In genomic region chr4:100095685-100096595, GRCm38 (mm10) we compare ENCODE assay signal across 8 mouse cellular contexts. TPM values are rescaled to one million over a fixed set of nuclear protein-coding genes. Genes with fewer than 3 reads are reported as not detected.
A peak's percentile ranks its signal among the peaks of the same experiment; 100 is the strongest.
DNase-seq lines count a peak whose midpoint lies in the region; ATAC-seq lines count a peak whose summit lies in the region.

Gene Ror1 (plus strand): TSS chr4:100095791.

- H3K27me3 ChIP-seq in forebrain, embryonic 12.5 days: peaks cover 23% of the 10 kb centered on the region
- no peaks in the 10 kb centered on the region for H3K27me3 ChIP-seq in heart, embryonic 16.5 days (ENCODE audit: control insufficient read depth, insufficient read depth, low read length)
- peaks cover 29% of the 10 kb centered on the region for H3K27me3 ChIP-seq in liver, embryonic 11.5 days (replicated peaks; ENCODE audit: control insufficient read depth, insufficient read depth, low read length)
- H3K27me3 ChIP-seq in stomach, embryonic 15.5 days (replicated peaks): no peaks in the 10 kb centered on the region

- peaks cover 20% of the 10 kb centered on the region for H3K4me1 ChIP-seq in forebrain, embryonic 12.5 days
- H3K4me1 ChIP-seq in heart, embryonic 16.5 days (ENCODE audit: control insufficient read depth, insufficient read depth, low read length): peaks cover 10% of the 10 kb centered on the region
- H3K4me1 ChIP-seq in liver, embryonic 11.5 days (replicated peaks; ENCODE audit: control insufficient read depth, insufficient read depth, low read length): no peaks in the 10 kb centered on the region; the same call in 1 of the 2 replicates
- H3K4me1 ChIP-seq in stomach, embryonic 15.5 days: 0 out of 2 replicates have a peak, but pooled peaks cover 6% of the 10 kb centered on the region

- under 1% methylated on average over 72 of the region's 76 CpGs for WGBS in forebrain, embryonic 12.5 days
- WGBS in heart, embryonic 16.5 days: under 1% methylated on average over 76 of the region's 76 CpGs
- under 1% methylated on average over 69 of the region's 76 CpGs for WGBS in liver, embryonic 11.5 days
- WGBS in stomach, embryonic 15.5 days: under 1% methylated on average over 69 of the region's 76 CpGs

- ATAC-seq in forebrain, embryonic 12.5 days (ENCODE audit: low FRiP score): peak; percentile 93
- ATAC-seq in heart, embryonic 16.5 days (replicated peaks; ENCODE audit: extremely low read depth, insufficient read depth, low FRiP score): peak; percentile 88
- ATAC-seq in liver, embryonic 11.5 days (replicated peaks; ENCODE audit: low FRiP score): peak; percentile 83
- peak; percentile 87 for ATAC-seq in stomach, embryonic 15.5 days (ENCODE audit: insufficient read depth, low FRiP score, low read depth)

- peak within 1 kb of the TSS; percentile 69 for H3K9ac ChIP-seq in forebrain, embryonic 12.5 days
- H3K9ac ChIP-seq in heart, embryonic 16.5 days (ENCODE audit: low read length): peak within 1 kb of the TSS; percentile 94
- peak within 1 kb of the TSS; percentile 51 for H3K9ac ChIP-seq in liver, embryonic 11.5 days (ENCODE audit: low read depth, low read length)
- H3K9ac ChIP-seq in stomach, embryonic 15.5 days: peak within 1 kb of the TSS; percentile 72

- H3K36me3 ChIP-seq in forebrain, embryonic 12.5 days (replicated peaks): no peaks in the 10 kb centered on the region
- H3K36me3 ChIP-seq in heart, embryonic 16.5 days (ENCODE audit: control insufficient read depth, insufficient read depth): no peaks in the 10 kb centered on the region
- no peaks in the 10 kb centered on the region for H3K36me3 ChIP-seq in liver, embryonic 11.5 days (ENCODE audit: control insufficient read depth, insufficient read depth, low read length)
- no peaks in the 10 kb centered on the region for H3K36me3 ChIP-seq in stomach, embryonic 15.5 days

- peak within 1 kb of the TSS; percentile 65 for H3K27ac ChIP-seq in forebrain, embryonic 12.5 days
- H3K27ac ChIP-seq in heart, embryonic 16.5 days (ENCODE audit: low read length): peak within 1 kb of the TSS; percentile 93
- H3K27ac ChIP-seq in liver, embryonic 11.5 days (ENCODE audit: low read depth, low read length): peak within 1 kb of the TSS; percentile 52
- H3K27ac ChIP-seq in stomach, embryonic 15.5 days: peak within 1 kb of the TSS; percentile 87

- no peaks in the 10 kb centered on the region for H3K9me3 ChIP-seq in forebrain, embryonic 12.5 days
- no peaks in the 10 kb centered on the region for H3K9me3 ChIP-seq in heart, embryonic 16.5 days (replicated peaks; ENCODE audit: control insufficient read depth, low read length)
- no peaks in the 10 kb centered on the region for H3K9me3 ChIP-seq in liver, embryonic 11.5 days (ENCODE audit: control insufficient read depth, low read length)
- no peaks in the 10 kb centered on the region for H3K9me3 ChIP-seq in stomach, embryonic 15.5 days

- peak within 1 kb of the TSS; percentile 68 for H3K4me3 ChIP-seq in forebrain, embryonic 12.5 days (replicated peaks)
- H3K4me3 ChIP-seq in heart, embryonic 16.5 days (ENCODE audit: low read length): peak within 1 kb of the TSS; percentile 89
- peak within 1 kb of the TSS; percentile 64 for H3K4me3 ChIP-seq in liver, embryonic 11.5 days (ENCODE audit: low read depth, low read length)
- H3K4me3 ChIP-seq in stomach, embryonic 15.5 days (replicated peaks): peak within 1 kb of the TSS; percentile 65

- H3K4me2 ChIP-seq in forebrain, embryonic 12.5 days: peak within 1 kb of the TSS; percentile 90
- H3K4me2 ChIP-seq in heart, embryonic 16.5 days (ENCODE audit: low read depth, low read length): peak within 1 kb of the TSS; percentile 71
- H3K4me2 ChIP-seq in liver, embryonic 11.5 days: peak within 1 kb of the TSS; percentile 83
- peak within 1 kb of the TSS; percentile 84 for H3K4me2 ChIP-seq in stomach, embryonic 15.5 days

- DNase-seq in CD4-positive helper T cell, adult 2 months (ENCODE audit: low read depth, low spot score): peak; percentile 16
- peak; percentile 56 for DNase-seq in c-Kit-positive CD71-negative TER-119-negative erythroid progenitor cells, embryonic 14.5 days (ENCODE audit: low read depth)
- peak; percentile 93 for DNase-seq in kidney, postnatal 14 days
- peak; percentile 87 for DNase-seq in liver, embryonic 11.5 days (ENCODE audit: low spot score)
- DNase-seq in natural killer cell, adult 2 months (ENCODE audit: low spot score in 2 of 2): peak; percentile 56 to 57

RNA-seq across cellular contexts. Expression of gene Ror1, which starts in this region (rescaled TPM):
- polyA plus RNA-seq in forebrain, embryonic 12.5 days (2016; fragmentation: Nextera tagmentation; extraction: Ambion mirVana): 2.9 and 4.6 TPM in 2 replicates
- polyA plus RNA-seq in heart, embryonic 16.5 days (2015; fragmentation: Nextera tagmentation; extraction: Ambion mirVana): 10.7 and 13.0 TPM in 2 replicates
- polyA plus RNA-seq in liver, embryonic 11.5 days (2014; fragmentation: Nextera tagmentation; extraction: Ambion mirVana): 3.9 and 4.1 TPM in 2 replicates
- polyA plus RNA-seq in stomach, embryonic 15.5 days (2015; fragmentation: Nextera tagmentation; extraction: Ambion mirVana): 9.4 and 11.7 TPM in 2 replicates

Comparison
In these comparisons a context has a peak if more than half of its experiments do, and no peak if none do; other contexts are left out.
1. Peak in every context shown above with its lines: DNase-seq, ATAC-seq, H3K4me3 ChIP-seq and H3K27ac ChIP-seq.
2. DNase-seq: peak in every context shown above with its lines; median percentile 93 in kidney, postnatal 14 days; 87 in liver, embryonic 11.5 days; 56 in natural killer cell, adult 2 months; 56 in c-Kit-positive CD71-negative TER-119-negative erythroid progenitor cells, embryonic 14.5 days; 16 in CD4-positive helper T cell, adult 2 months.